Mouse (Mus musculus): ENCODE results near the gene 4930564D02Rik.

Gene 4930564D02Rik

DNA sequence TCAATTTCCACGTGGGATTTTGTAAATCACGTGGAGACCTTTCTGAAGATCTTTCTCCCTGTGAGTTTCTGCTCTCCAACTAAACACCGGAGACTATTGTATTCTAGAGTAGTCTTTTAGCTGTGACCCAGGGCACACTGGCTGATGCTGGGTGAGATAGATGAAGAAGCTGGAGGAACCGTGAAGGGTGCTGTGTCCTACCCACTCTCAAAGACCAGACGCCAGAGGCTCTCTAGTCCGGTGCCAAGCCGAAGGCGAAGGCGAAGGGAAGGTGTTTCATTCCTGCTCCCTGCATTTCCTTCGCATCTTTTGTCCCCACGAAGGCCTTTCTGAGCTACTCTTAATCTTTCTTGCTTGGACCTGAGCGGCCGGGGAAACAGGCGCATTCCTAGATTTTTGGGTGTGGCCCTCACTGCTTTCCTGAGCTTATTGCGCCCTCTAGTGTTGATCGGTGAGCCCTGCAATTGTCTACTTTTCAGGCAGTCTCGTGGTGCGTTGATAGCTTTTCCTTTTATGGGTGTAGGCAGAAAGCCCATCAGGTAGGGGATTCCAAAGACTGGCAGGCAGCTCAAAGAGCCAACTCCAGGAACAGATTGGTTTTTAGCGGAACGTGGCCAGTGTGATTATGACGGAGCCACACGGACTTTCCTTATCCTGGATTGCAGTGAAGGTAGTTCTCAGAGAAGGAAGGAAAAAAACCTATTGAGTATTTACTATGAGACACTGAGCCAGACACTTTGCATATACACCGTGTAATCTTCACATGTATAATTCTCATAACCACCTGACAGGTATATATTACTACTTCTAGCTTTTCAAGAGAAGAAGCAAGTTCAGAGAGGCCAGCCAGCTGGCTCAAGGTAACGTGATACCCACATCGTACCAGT lies 7.8 kb upstream of the 4930564D02Rik start:
- DNase-seq (ENCODE audit: inconsistent ontology term) = peak; percentile 85

DNA sequence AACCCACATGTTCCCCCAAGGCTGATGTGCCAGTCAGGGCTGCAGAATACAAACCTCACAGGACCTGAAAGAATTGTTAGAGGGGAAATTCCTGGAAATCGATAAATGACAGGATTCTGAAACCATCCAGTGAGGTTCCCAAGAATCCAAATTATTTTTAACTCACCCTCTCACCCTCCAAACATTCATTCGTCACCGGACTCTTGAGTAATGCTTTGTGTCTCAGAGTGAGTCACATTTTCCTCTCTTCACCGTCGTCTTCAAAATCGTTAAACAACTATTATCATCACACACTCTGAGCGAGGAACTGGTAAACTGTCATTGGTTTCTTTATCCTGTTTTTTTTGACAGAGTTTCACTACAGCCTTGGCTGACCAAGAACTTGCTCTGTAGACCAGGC lies 6.7 kb upstream of the 4930564D02Rik start:
- DNase-seq (ENCODE audit: inconsistent ontology term) = peak; percentile 89

DNA sequence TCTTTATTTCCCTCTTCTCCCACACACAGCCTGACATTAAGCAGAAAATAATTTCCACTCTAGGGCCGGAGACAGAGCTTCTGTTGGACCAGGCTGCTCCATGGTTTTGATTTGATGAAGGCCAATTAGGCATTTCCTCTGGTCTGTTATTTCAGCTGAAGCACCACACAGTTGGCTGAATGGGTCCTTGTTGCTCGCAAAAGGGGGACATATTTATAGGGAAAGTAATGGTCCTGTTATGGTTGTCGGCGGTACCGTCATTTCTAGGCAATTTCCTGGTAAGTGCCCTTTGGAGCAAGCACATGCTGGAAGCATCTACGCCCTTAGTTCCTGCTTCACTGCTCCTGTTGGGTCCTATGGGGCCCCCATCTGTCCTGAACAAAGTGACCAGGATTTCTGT lies 5.7 kb upstream of the 4930564D02Rik start:
- no peak for DNase-seq (ENCODE audit: inconsistent ontology term)

DNA sequence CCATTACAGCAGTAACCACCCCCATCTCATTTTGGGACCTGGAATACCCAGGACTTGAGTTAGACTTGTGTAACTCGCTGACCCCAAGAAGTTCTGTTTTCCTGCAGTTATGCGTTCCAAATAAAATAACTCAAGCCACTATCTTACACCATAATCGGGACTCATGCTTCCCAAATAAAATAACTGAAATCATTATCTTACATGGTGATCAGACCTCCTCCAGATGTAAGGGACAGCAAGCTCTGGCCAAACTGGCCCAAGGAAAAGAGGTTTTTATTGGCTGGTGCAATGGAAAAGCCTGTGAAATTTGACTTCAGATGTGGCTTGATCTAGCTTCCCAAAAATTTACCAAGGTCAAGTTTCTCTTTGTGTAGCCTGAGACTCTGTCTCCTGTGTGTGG lies 5.1 kb upstream of the 4930564D02Rik start:
- no peak for DNase-seq (ENCODE audit: inconsistent ontology term)

DNA sequence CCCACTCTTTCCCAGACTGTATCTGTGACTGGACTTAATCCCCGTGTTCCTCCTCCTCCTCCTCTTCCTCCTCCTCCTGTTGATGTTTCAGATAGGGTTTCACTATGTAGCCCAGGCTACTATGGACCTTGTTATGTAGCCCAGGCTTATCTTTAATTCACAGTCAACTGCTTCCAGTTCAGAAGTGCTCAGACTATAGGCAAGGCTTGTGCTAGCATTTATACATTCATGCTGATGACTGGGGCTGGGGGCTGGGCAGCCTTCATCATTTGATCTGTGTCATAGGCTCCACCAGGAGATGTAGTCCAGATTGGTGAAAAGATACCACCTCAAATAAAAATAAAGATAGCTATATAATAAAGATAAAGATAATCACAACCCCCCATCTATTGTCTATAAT lies 4.7 kb upstream of the 4930564D02Rik start:
- DNase-seq (ENCODE audit: inconsistent ontology term) = no peak

DNA sequence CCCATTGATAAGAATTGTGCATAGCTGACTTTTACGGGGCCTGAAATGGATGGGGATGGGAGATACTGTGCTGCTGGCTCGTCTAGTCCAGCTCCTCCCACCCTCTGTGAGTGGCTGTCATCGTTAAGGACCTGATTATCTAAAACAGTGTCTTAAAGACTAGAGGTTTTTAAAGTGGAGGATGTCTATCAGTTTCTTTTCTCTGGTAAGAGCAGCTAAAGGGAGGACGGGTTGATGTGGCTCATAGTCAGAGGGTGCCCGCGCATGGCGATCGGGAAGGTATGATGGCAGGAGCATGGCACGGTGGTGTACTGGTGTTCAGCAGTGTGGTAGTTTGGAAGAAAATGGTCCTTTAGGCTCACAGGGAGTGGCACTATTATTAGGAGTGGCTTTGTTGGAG lies 4.0 kb upstream of the 4930564D02Rik start:
- no peak for DNase-seq (ENCODE audit: inconsistent ontology term)

DNA sequence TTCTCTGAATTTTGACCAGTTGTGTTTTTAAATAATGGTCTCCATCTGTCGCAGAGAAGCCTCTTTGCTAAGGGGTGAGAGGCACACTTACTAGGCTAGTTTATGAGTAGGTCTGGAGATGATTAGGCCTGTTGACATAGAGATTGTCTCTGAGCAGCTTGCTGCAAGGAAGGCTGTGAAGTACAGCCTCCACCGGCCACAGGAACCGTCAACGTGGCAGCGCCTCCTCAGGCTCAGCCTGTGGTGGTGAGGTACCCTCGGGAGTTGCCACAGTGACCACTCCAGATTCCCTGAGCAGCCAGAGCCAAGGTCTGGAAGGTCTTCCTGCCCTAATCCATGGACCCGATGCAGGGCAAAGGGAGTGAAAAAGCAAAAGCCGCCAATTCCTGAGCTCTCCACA lies 3.9 kb downstream of the 4930564D02Rik start:
- no peak for DNase-seq (ENCODE audit: inconsistent ontology term)

DNA sequence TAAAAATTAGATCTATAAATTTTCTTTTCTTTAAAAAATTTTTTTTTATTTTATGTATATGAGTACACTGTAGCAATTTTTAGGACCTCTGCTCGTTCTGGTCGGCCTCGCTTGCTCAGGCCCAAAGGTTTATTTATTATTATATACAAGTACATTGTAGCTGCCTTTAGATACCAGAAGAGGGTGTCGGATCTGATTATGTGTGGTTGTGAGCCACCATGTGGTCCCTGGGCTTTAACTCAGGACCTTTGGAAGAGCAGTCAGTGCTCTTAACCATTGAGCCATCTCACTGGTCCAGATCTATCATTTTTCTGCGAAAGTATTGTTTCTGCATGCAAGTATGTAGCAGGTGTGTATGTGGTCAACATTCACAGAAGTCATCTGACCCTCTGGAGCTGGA lies 4.6 kb downstream of the 4930564D02Rik start:
- no peak for DNase-seq (ENCODE audit: inconsistent ontology term)

DNA sequence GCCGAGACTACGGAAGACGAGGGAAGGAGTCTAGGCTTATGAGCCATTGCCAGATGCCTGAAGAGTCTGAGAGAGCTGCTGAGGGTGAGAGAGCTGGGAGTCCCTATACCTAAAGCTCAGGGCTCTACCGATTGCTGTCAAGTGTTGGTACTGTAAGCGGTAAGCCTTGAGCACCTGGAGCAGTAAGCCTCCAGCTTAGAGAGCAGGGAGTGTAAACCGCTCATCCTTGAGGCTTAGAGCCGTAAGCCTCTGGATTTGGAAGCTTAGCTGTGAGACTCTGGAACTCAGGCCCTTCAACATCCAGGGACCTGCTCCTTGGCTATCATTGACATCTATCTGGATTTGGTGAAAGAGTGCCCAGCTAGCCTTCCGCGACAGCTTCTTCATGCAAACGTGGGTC lies 5.9 kb downstream of the 4930564D02Rik start:
- DNase-seq (ENCODE audit: inconsistent ontology term) = no peak

DNA sequence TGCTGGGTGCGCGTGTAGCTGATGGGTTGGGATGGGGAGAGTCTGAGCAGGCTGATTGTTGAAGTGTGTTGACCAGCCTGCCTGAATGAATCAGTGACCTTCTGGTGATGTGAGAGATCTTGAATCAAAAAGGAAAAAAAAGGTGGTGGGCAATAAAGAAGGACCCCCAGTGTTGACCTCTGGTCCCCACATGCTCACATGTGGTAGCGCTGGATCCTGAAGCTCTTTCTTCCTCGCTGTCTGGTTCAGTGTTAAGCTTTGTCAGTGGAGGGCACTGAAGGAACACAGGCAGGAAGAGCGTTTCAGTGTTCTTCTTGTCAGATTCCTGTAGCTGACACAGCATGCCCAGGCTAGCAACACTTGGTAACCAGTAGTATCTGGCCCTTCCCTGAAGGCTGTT lies 9.2 kb downstream of the 4930564D02Rik start:
- DNase-seq (ENCODE audit: inconsistent ontology term) = no peak

DNA sequence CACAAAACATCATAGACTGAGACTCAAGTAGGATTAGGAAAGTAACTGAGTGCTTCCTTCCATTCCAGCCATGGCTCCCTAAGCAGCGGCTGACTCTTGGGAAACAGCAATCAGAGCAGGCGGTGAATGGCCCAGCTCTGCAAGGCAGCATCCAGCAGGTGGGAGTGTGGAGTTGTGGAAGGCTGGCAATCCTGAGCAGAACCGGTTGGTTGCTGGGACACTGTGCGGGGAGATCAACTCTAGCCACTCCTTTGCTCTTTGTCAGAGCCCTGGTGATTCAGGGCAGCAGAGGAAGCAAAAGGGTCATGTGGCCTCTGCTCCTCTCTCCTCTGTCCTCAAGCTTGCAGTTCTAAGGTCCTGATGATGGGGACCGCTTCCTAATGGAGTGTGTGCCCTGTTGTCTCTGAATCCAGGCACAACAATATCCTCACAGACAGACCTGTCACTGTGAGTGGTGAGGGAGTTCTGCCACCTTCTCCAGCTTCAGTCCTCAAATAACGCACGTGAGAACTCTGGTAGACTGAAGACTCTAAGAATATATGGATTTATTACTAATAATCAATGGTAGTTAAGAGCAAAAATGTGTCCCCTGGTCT lies 11.7 kb downstream of the 4930564D02Rik start:
- peak; percentile 79 for DNase-seq (ENCODE audit: inconsistent ontology term)

DNA sequence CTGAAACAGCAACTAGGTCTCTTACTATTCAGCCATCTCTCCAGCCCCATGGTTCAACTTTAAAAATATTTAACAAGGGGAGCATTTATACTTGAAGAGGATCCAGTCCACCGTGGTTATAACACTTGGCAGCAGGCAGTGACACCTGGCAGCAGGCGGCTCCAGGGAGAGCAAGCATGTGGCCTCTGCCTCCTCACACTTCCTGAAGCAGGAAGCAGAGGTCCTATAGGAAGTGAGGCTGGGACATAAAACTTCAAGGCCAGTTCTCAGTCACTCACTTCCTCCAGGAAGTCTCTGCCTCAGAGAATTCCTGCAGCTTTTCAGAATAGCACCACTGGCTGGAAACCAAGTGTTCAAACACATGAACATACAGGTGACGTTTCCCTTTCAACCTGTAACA lies 20.7 kb downstream of the 4930564D02Rik start:
- no peak for DNase-seq (ENCODE audit: inconsistent ontology term)

DNA sequence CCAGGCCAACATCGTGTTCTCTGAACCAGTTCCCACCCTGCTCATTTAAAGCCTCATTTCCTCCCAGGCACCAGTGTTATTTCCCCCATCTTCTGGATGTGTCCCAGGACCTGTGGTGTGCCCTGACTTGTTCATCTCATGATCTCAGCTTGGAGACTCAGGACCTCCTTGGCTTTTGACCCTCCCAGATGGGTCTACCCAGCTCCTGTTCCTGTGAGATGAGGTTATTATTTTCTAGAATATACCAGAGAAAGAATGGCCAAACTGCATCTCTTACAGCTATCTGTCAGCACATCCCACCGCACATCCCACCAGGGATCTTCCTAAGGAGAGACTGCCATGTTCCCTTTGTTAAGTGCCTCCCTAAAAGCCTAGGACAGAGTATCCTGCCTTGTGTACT lies 22.0 kb downstream of the 4930564D02Rik start:
- no peak for DNase-seq (ENCODE audit: inconsistent ontology term)

DNA sequence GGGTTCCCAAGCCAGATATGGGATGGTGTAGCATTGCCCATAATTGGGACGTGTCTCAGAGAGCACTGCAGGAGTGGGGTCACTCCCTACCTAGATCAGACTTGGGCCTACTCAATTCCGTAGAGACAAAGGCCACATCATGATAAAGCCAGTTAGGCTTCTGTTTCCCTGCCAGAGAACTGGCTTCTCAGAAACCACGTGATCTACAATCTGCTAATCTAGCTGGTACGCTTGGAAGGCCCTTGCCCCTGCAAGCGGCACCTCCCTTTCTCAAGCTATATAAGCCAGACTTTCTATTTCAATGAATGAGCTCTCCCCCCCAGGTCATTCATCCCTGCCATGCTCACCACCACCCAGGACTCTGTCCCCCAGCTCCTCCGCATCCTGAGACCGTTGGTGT lies 23.5 kb downstream of the 4930564D02Rik start:
- DNase-seq (ENCODE audit: inconsistent ontology term) = no peak

DNA sequence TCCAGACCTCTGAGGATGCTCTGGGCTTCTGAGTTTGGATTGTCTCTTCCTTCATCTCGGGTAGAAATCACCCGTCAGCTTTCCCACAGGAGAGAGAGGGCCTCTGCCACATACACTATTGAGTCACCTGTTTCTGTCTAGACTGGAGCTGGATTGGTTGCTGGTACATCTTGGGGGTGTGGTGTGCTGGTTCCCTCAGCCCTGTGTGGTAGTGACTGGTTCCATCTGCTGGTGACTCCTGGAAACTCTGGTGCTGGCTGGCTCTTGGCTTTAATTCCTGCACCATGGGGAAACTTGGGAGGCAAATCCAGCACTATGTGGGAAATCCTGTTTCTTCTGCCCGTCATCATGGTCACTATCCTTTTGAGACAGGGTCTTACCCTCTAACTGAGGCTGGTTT lies 24.3 kb downstream of the 4930564D02Rik start:
- DNase-seq (ENCODE audit: inconsistent ontology term) = peak; percentile 67

DNA sequence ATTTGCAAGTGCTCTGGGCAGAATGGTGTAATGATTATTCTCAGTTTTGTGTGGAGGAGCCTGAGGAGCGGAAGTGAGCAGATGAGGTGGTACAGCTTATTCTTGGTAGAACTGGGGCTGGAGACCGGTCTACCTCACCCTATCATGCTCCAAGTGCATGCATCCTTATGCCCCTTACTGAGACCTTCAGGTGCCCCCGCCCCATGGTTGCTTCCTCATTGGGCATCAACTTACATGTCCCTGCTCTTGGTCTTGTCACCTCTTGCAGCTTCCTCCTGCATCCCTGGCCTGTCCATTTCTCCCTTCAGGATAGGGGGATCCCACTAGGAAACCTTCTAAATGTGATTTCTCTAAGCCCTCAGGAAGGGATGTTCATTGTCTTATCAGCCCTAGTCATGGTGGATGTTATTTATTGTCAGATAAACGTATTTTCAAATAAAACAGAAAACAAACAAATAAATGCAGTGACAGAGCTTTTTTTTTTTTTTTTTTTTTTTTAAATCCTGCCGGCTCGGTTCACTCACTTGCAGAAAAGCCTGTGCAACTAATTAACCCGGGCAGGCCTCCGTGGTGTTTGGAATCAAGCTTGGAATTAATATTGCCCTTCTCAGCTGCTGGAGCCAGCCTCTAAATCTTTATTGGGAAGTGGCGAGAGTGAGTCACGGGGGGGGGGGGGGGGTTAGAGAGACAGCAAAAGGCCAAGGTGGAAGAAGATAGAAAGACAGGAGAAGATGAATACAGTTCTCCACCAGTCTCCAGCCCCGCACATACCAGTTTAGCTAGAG lies 26.3 kb downstream of the 4930564D02Rik start:
- peak; percentile 67 for DNase-seq (ENCODE audit: inconsistent ontology term)

DNA sequence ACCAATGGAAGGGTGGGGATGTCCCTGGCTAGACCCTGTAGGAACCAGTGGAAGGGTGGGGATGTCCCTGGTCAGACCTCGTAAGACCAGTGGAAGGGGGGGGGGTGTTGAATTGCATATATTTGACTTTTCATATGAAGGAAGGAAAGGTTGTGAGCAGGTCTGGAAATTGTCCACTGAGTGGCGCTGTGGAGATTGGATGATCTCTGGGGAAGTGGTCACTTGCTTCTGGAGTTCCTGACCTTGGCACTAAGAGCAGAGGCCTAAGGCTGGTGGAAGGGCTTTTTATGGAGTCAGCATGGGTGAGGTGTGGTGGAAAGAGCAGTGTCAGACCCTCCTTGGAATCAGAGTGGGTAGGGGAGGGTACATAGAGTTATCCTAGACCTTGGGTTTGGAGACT lies 27.8 kb downstream of the 4930564D02Rik start:
- no peak for DNase-seq (ENCODE audit: inconsistent ontology term)

DNA sequence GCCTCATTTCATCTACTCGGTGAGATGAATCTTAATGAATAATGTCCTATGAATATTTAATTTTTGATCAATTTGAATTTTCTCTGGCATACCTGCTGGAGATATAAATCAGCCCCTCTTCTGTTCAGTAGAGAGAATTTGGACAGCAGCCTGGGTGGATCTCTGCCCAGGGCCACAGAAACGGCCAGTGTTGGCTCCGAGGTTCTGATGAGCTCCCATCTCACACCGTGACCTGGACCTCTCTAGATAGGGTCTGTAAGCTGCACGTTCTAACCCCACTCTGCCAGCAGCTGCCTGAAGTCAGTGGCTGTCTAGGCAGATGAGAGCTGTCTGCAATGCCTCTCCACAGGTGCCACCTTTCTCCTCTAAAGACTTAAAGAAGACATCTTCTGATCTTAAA lies 28.4 kb downstream of the 4930564D02Rik start:
- DNase-seq (ENCODE audit: inconsistent ontology term) = no peak

DNA sequence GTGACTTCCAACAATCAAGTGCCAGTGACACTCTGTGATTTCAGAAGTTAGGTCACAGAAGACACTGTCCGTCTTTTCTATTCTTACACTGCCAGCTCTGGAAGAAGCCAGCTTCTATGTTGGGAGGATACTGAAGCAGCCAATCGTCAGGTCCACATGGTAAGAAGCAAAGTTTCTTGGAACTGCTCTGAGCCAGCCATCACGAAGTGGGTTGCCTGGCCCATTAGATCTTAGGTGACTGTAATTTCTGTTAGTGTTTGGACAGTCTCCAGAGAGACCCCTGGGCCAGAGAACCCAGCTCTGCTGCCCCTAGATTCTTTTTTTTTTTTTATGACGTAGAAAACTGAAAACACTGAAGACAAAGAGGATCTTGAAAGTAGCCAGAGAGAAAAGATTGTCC lies 30.9 kb downstream of the 4930564D02Rik start:
- DNase-seq (ENCODE audit: inconsistent ontology term) = no peak

DNA sequence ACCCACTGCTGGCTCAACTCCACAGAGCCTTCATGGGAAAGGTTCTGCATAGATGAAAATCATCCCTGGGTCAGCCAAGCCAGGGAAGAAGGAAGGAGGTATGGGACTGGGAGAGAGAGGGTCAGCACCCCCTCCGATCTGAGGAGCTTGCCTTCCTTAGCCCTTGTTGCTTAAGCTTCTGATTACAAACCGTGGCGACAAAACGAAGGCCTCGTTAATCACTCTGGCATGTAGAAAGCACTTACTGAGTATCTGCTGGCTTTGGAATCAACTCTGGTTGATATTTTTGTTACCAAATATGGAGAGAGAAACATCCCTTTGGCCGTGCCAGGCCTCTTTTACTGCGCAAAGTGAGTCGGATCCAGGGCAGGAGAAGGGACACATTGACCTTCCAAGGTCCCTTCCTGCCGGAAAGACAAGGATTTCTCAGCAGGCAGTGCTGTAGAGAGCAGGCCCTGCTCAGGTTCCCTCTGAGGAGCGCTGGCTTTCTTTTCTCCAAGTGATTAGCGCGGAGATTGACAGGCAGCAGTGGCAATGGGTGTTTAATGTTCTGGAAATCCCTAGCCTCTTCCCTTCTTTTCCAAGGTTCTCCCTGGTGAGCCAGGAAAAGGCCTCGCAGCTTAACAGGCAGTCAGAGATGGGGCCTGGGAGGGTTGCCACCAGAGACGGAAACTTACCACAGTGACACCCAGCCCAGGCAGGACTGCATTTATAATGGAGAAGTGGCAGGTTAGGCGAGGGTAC lies 33.1 kb downstream of the 4930564D02Rik start:
- peak; percentile 25 for DNase-seq (ENCODE audit: inconsistent ontology term)

DNA sequence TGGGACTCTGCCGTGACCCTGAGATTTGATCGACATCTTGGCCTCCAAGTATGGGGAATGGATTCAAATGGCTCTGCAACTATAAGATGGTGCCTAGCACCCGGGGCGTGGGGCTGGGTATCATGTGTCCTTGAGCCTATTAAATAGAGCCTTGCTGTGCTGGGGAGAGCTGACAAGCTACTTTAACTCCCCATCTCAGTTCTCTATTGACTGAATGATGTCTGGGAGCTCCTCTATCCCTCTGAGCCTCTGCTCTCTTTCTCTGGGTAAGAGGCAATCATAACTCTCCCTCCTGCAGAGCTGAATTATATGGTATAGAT lies 33.6 kb downstream of the 4930564D02Rik start:
- no peak for DNase-seq (ENCODE audit: inconsistent ontology term)

DNA sequence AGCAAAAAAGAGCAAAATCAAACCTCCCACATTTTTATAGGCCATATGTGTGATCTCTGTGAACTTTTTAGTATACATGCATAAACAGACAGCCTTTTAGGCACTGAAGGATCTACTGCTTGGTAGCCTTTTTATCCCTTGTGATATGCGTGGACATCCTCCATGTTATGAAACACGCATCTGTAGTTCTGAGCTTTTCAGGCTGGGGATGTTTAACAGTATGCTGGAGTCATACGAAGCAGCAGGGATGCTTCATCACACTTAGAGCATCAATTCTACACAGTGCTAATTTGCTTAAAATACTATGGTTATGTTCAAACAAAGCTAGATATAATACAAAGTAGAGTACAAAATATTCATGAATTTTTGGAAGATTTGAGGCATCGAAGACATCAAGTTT lies 39.2 kb downstream of the 4930564D02Rik start:
- no peak for DNase-seq (ENCODE audit: inconsistent ontology term)

Measured in Muller cell, postnatal 12 days (primary cell).